Mouse (Mus musculus) CH12.LX (cell line): Measurements from ENCODE around the gene Foxe1. TPM values are rescaled to one million over a fixed set of nuclear protein-coding genes. Genes with fewer than 3 reads are reported as not detected.

Source experiments
- DNase-seq: peaks from one replicate; pipeline ENCODE4 v3.0.0-alpha.2; 2013; ENCODE audit errors: extremely low read depth
- H3K27ac ChIP-seq: 2 replicates; pipeline ENCODE4 v1.5.1; 2012; ENCODE audit warnings: low read depth, mild to moderate bottlenecking, control low read depth, moderate library complexity; ENCODE audit not compliant: insufficient read depth
- H3K27me3 ChIP-seq: replicated peaks from 2 replicates; pipeline ENCODE3; 2012; ENCODE audit warnings: inconsistent platforms
- H3K36me3 ChIP-seq, 2 experiments: replicated peaks in 1 of 2; 2 replicates each; pipeline versions ENCODE3 to v1.6.1; 2012; ENCODE audit warnings: inconsistent platforms in 1 of 2, low read length in 1 of 2, mild to moderate bottlenecking in 1 of 2, mixed read lengths in 1 of 2, moderate library complexity in 1 of 2; ENCODE audit not compliant: control insufficient read depth in 1 of 2, insufficient read depth in 1 of 2
- H3K4me1 ChIP-seq, 2 experiments: 2 replicates each; pipeline ENCODE4 v1.6.1; 2012; ENCODE audit warnings: inconsistent platforms in 1 of 2, moderate library complexity in 1 of 2; ENCODE audit not compliant: insufficient read depth in 2 of 2, control insufficient read depth in 1 of 2
- H3K4me2 ChIP-seq: 2 replicates; pipeline ENCODE4 v1.6.1; 2012; ENCODE audit warnings: low read depth, mild to moderate bottlenecking, control low read depth; ENCODE audit not compliant: poor library complexity, insufficient read depth, severe bottlenecking
- H3K4me3 ChIP-seq, 3 experiments: fragments of 150-350 bp in 1 of 3; sonication (generic) in 1 of 3; replicated peaks in 1 of 3; 2 replicates each; pipeline versions ENCODE3 to v1.5.1; 2011 to 2012; ENCODE audit warnings: low read depth in 2 of 3, low read length in 2 of 3, mild to moderate bottlenecking in 2 of 3, moderate library complexity in 2 of 3, control low read depth in 1 of 3, improper control_type of control experiment in 1 of 3, inconsistent platforms in 1 of 3, mixed read lengths in 1 of 3; ENCODE audit not compliant: poor library complexity in 1 of 3
- H3K79me2 ChIP-seq: replicated peaks from 2 replicates; pipeline ENCODE4 v1.6.1; 2012; ENCODE audit warnings: mild to moderate bottlenecking, moderate library complexity; ENCODE audit not compliant: control insufficient read depth, poor library complexity, insufficient read depth, severe bottlenecking; ENCODE audit errors: extremely low read depth
- H3K9ac ChIP-seq: 2 replicates; pipeline ENCODE4 v1.6.1; 2012; ENCODE audit warnings: low read depth, mild to moderate bottlenecking, control low read depth, moderate library complexity; ENCODE audit not compliant: insufficient read depth
- H3K9me3 ChIP-seq: replicated peaks from 2 replicates; pipeline ENCODE3; 2012; ENCODE audit warnings: low read length, inconsistent platforms, mixed read lengths
- BHLHE40 ChIP-seq: IDR thresholded peaks from 2 replicates; pipeline ENCODE4 v1.6.1; 2011; ENCODE audit warnings: mild to moderate bottlenecking, low read depth, low read length, improper control_type of control experiment
- CHD1 ChIP-seq: IDR thresholded peaks from 2 replicates; pipeline ENCODE4 v1.6.1; 2012; ENCODE audit warnings: low read depth, low read length, improper control_type of control experiment, inconsistent platforms
- CTCF ChIP-seq, 2 experiments: IDR thresholded peaks in 1 of 2; conservative IDR thresholded peaks in 1 of 2; 2 replicates each; pipeline ENCODE4 v1.5.1; 2011 to 2012; ENCODE audit warnings: low read depth in 2 of 2, low read length in 2 of 2, improper control_type of control experiment in 1 of 2, inconsistent platforms in 1 of 2, mild to moderate bottlenecking in 1 of 2, moderate library complexity in 1 of 2
- E2F4 ChIP-seq: IDR thresholded peaks from 2 replicates; pipeline ENCODE4 v1.6.1; 2011; ENCODE audit warnings: low read depth, low read length, improper control_type of control experiment; ENCODE audit not compliant: insufficient replicate concordance
- ELF1 ChIP-seq: IDR thresholded peaks from 2 replicates; pipeline ENCODE4 v1.6.1; 2014; ENCODE audit warnings: low read depth, mild to moderate bottlenecking, inconsistent platforms, low read length, improper control_type of control experiment
- EP300 ChIP-seq: IDR thresholded peaks from 2 replicates; pipeline ENCODE4 v1.6.1; 2011; ENCODE audit warnings: low read length, improper control_type of control experiment
- ETS1 ChIP-seq: conservative IDR thresholded peaks from 2 replicates; pipeline ENCODE4 v1.6.1; 2012; ENCODE audit warnings: low read depth, mild to moderate bottlenecking, inconsistent platforms, low read length, improper control_type of control experiment, moderate library complexity
- GABPA ChIP-seq: IDR thresholded peaks from 2 replicates; pipeline ENCODE4 v1.6.1; 2012; ENCODE audit warnings: low read depth, low read length, improper control_type of control experiment, inconsistent platforms; ENCODE audit not compliant: insufficient replicate concordance
- IRF4 ChIP-seq: IDR thresholded peaks from 2 replicates; pipeline ENCODE4 v1.6.1; 2014; ENCODE audit warnings: low read depth, mild to moderate bottlenecking, inconsistent platforms, low read length, improper control_type of control experiment
- JUN ChIP-seq: IDR thresholded peaks from 2 replicates; pipeline ENCODE4 v1.6.1; 2011; ENCODE audit warnings: low read depth, mild to moderate bottlenecking, low read length, improper control_type of control experiment, moderate library complexity; ENCODE audit not compliant: insufficient read depth
- JUND ChIP-seq: conservative IDR thresholded peaks from 2 replicates; pipeline ENCODE4 v1.6.1; 2011; ENCODE audit warnings: low read depth, low read length, improper control_type of control experiment
- KAT2A ChIP-seq: IDR thresholded peaks from 2 replicates; pipeline ENCODE4 v1.6.1; 2012; ENCODE audit warnings: low read length, improper control_type of control experiment, inconsistent platforms; ENCODE audit not compliant: insufficient replicate concordance
- MEF2A ChIP-seq: IDR thresholded peaks from 2 replicates; pipeline ENCODE4 v1.6.1; 2014; ENCODE audit warnings: low read depth, mild to moderate bottlenecking, inconsistent platforms, low read length, improper control_type of control experiment, borderline replicate concordance
- MXI1 ChIP-seq: IDR thresholded peaks from 2 replicates; pipeline ENCODE4 v1.6.1; 2011; ENCODE audit warnings: mild to moderate bottlenecking, low read depth, low read length, improper control_type of control experiment
- MYC ChIP-seq: IDR thresholded peaks from 2 replicates; pipeline ENCODE4 v1.6.1; 2011; ENCODE audit warnings: low read depth, mild to moderate bottlenecking, improper control_type of control experiment, low read length
- NELFE ChIP-seq: IDR thresholded peaks from 2 replicates; pipeline ENCODE4 v1.6.1; 2011; ENCODE audit warnings: low read depth, low read length, improper control_type of control experiment
- NRF1 ChIP-seq: IDR thresholded peaks from 2 replicates; pipeline ENCODE4 v1.6.1; 2014; ENCODE audit warnings: low read depth, mild to moderate bottlenecking, inconsistent platforms, low read length, improper control_type of control experiment, moderate library complexity
- PAX5 ChIP-seq: IDR thresholded peaks from 2 replicates; pipeline ENCODE4 v1.6.1; 2012; ENCODE audit warnings: low read length, inconsistent platforms, mixed read lengths
- POLR2A ChIP-seq: IDR thresholded peaks from 2 replicates; pipeline ENCODE4 v1.6.1; 2011; ENCODE audit warnings: low read depth, mild to moderate bottlenecking, improper control_type of control experiment, low read length
- POLR2AphosphoS2 ChIP-seq: IDR thresholded peaks from 2 replicates; pipeline ENCODE4 v1.6.1; 2011; ENCODE audit warnings: low read depth, low read length, improper control_type of control experiment
- RAD21 ChIP-seq: IDR thresholded peaks from 2 replicates; pipeline ENCODE4 v1.6.1; 2011; ENCODE audit warnings: low read depth, mild to moderate bottlenecking, low read length, improper control_type of control experiment, moderate library complexity
- RCOR1 ChIP-seq: conservative IDR thresholded peaks from 2 replicates; pipeline ENCODE4 v1.6.1; 2012; ENCODE audit warnings: low read depth, mild to moderate bottlenecking, inconsistent platforms, low read length, improper control_type of control experiment
- SIN3A ChIP-seq: IDR thresholded peaks from 2 replicates; pipeline ENCODE4 v1.6.1; 2012; ENCODE audit warnings: low read length, improper control_type of control experiment, inconsistent platforms
- SMC3 ChIP-seq: IDR thresholded peaks from 2 replicates; pipeline ENCODE4 v1.6.1; 2011; ENCODE audit warnings: low read depth, low read length, improper control_type of control experiment
- TBP ChIP-seq: conservative IDR thresholded peaks from 2 replicates; pipeline ENCODE4 v1.6.1; 2011; ENCODE audit warnings: low read depth, low read length, improper control_type of control experiment
- TCF12 ChIP-seq: IDR thresholded peaks from 2 replicates; pipeline ENCODE4 v1.6.1; 2014; ENCODE audit warnings: low read depth, mild to moderate bottlenecking, inconsistent platforms, low read length, improper control_type of control experiment
- UBTF ChIP-seq: IDR thresholded peaks from 2 replicates; pipeline ENCODE4 v1.6.1; 2012; ENCODE audit warnings: low read depth, mild to moderate bottlenecking, inconsistent platforms, low read length, improper control_type of control experiment, moderate library complexity
- USF1 ChIP-seq: IDR thresholded peaks from 2 replicates; pipeline ENCODE4 v1.6.1; 2014; ENCODE audit warnings: low read depth, mild to moderate bottlenecking, inconsistent platforms, low read length, improper control_type of control experiment
- USF2 ChIP-seq: conservative IDR thresholded peaks from 2 replicates; pipeline ENCODE4 v1.6.1; 2011; ENCODE audit warnings: low read depth, low read length, improper control_type of control experiment
- ZC3H11A ChIP-seq: IDR thresholded peaks from 2 replicates; pipeline ENCODE4 v1.6.1; 2012; ENCODE audit warnings: low read depth, mild to moderate bottlenecking, inconsistent platforms, low read length, improper control_type of control experiment
- ZKSCAN1 ChIP-seq: IDR thresholded peaks from 2 replicates; pipeline ENCODE4 v1.6.1; 2012; ENCODE audit warnings: low read depth, inconsistent platforms, low read length, improper control_type of control experiment, borderline replicate concordance
- ZMIZ1 ChIP-seq: IDR thresholded peaks from 2 replicates; pipeline ENCODE4 v1.6.1; 2012; ENCODE audit warnings: low read depth, mild to moderate bottlenecking, inconsistent platforms, low read length, improper control_type of control experiment
- ZNF384 ChIP-seq: IDR thresholded peaks from 2 replicates; pipeline ENCODE4 v1.6.1; 2012; ENCODE audit warnings: low read depth, low read length, improper control_type of control experiment, inconsistent platforms
- dilution Hi-C: fragments of 300-500 bp; cut with MboI; formaldehyde crosslinking; loops from 2 replicates; pipeline ENCODE4 v1.14.3; 2020; ENCODE audit warnings: low sequenced_read_pairs; ENCODE audit not compliant: extremely low pct_unique_long_range_greater_than_20kb, extremely low pct_ligation_motif_present
- in situ Hi-C: fragments of 300-500 bp; cut with MboI; formaldehyde crosslinking; loops from 3 replicates; pipeline ENCODE4 v1.14.3; 2019; ENCODE audit warnings: low sequenced_read_pairs, low pct_ligation_motif_present, low pct_unique_long_range_greater_than_20kb, mixed read lengths
- polyA plus RNA-seq: library from polyadenylated mRNA; unstranded; fragments of >175 nt; gene quantifications from 2 replicates; pipeline ENCODE4 v1.2.1, GENCODE M21; 2012; ENCODE audit warnings: low read depth; ENCODE audit not compliant: insufficient read length
- total RNA-seq, 2 experiments: library from RNA; depleted of rRNA; stranded (reverse); fragments of 300-350 nt in 1 of 2; fragments of >200 nt in 1 of 2; gene quantifications; 2 replicates each; pipeline ENCODE4 v1.2.3; 2012 to 2014

Gene Foxe1
- total and polyA plus RNA-seq, 3 experiments: not detected

DNA sequence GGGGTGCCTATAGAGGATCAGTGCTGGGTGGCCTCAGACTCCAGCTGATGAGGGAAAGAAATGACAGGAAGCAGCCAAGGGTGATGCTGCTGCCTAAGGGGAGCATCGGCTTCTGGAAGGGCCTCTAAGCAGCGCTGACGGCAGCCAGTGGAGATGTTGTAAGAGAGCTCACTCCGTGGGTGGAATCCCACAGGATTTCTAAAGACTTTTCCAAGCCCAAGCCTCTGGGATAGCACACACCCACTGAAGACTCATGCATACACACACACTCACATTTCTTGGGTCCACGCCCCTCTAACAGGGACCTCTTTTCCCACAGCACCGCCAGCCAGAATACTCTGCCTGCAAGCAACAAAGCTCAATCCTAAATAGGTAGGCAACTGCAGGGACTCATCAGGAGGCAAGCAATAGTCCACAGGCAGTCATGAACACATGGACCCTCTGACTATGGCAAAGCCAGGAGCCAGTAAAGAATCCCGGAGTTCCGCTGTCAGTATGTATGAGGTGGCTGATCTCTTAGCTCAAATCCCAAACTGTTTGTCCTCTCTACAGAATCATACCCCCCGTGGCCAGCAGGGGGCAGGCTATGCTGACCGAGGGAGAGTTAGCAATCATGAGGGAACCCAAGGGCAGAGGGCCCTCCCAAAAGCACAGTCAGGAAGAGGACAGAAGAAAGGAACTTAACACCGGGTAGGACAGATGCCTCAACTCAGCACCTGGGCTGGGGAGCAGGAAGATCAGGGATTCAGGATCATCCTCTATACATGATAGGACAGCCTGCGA, 13.1 kb downstream of the Foxe1 start (continued):
- TF ChIP-seq PAX5: no peak
- no peak for TF ChIP-seq TBP
- no peak for TF ChIP-seq SIN3A
- TF ChIP-seq CTCF (conservative IDR thresholded peaks at IDR 0.05 in 1 of 2, IDR thresholded peaks at IDR 0.05 in 1 of 2; ENCODE audit: low read depth in 2 of 2, low read length in 2 of 2): peak; percentile 71 to 88
- no peak for TF ChIP-seq CHD1
- TF ChIP-seq USF1: no peak
- no peak for TF ChIP-seq UBTF
- no peak for TF ChIP-seq EP300
- no peak for TF ChIP-seq USF2
- no peak for TF ChIP-seq RCOR1
- no peak for TF ChIP-seq POLR2A
- TF ChIP-seq RAD21: peak; percentile 72
- TF ChIP-seq ZNF384: no peak
- no peak for TF ChIP-seq JUN

DNA sequence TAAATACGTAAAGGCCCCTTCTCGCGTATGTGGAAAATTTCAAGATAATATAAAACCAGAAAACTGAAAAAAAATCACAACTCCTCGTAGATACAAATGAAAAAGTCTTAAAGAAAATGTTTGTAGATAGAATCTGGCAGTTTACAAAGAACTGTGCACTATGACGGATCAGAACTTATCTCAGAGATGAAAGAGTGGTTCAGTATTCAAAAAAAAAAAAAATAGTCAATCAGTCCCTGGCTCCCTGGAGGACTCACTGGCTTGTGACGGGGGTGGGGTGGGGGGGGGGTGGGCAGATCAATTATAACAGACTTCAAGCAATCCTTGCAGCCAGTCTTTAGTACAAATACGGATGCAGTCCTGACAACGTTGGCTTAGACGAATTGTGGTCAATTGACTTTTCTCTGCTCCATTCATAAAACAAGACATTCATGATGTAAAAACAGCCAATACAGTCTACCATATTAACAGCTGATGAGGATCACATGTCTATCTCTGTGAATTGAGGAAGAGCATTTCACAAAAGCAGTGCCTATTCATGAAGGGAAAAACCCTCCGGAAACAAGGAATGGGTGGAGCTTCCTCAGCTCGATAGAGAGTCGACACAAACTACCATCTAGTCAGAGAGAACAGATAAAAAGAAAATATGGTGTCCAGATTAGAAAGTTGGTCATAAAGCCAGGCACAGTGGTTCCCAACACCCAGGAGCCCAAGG, 16.3 kb downstream of the Foxe1 start:
- peak overlapping the region; percentile 67 for H3K9ac ChIP-seq
- H3K4me2 ChIP-seq: peak overlapping the region; percentile 76
- peak overlapping the region in 1 of 3 experiments; percentile 29 for H3K4me3 ChIP-seq
- dilution Hi-C loops: no loop called here
- H3K4me1 ChIP-seq: peaks cover 8 to 52% of the 10 kb centered on the region in 2 experiments
- H3K36me3 ChIP-seq: no peaks in the 10 kb centered on the region
- H3K27me3 ChIP-seq: no peaks in the 10 kb centered on the region
- no peaks in the 10 kb centered on the region for H3K79me2 ChIP-seq
- DNase-seq: peak; percentile 95
- peak overlapping the region; percentile 59; the same call in 1 of the 2 replicates for H3K27ac ChIP-seq
- in situ Hi-C loops: loop anchor here (10.0 kb wide), 1 partner anchor 145 kb away; no protein-coding TSS in a partner anchor
- peaks cover 5% of the 10 kb centered on the region for H3K9me3 ChIP-seq
- TF ChIP-seq SMC3 (no peak), MYC (peak; percentile 73), NRF1 (no peak), PAX5 (no peak), ZNF384 (peak; percentile 76), RCOR1 (no peak), JUND (no peak), ETS1 (peak; percentile 77), GABPA (no peak), POLR2AphosphoS2 (no peak), MEF2A (no peak; the same call in 1 of the 2 replicates), ELF1 (peak; percentile 67), E2F4 (no peak), TCF12 (no peak), ZMIZ1 (no peak), CHD1 (peak; percentile 40; the same call in 1 of the 2 replicates), POLR2A (no peak), KAT2A (no peak), BHLHE40 (peak; percentile 61; the same call in 1 of the 2 replicates), MXI1 (0 out of 2 replicates have a peak, but pooled peaks have one; percentile 38), EP300 (peak; percentile 48), CTCF (conservative IDR thresholded peaks at IDR 0.05 in 1 of 2, IDR thresholded peaks at IDR 0.05 in 1 of 2; ENCODE audit: low read depth in 2 of 2, low read length in 2 of 2) (no peak), ZC3H11A (no peak), ZKSCAN1 (no peak), IRF4 (peak; percentile 11; the same call in 1 of the 2 replicates), NELFE (no peak; the same call in 1 of the 2 replicates), USF2 (peak; percentile 68), JUN (no peak)
